Mouse (Mus musculus): ENCODE measurements at regions not wholly inside any gene's neighbourhood (a gene's known extent, or its start where the extent isn't known, plus 50 kb on each side); places are given as distances from the start of the nearest gene placed in this dataset.

DNA sequence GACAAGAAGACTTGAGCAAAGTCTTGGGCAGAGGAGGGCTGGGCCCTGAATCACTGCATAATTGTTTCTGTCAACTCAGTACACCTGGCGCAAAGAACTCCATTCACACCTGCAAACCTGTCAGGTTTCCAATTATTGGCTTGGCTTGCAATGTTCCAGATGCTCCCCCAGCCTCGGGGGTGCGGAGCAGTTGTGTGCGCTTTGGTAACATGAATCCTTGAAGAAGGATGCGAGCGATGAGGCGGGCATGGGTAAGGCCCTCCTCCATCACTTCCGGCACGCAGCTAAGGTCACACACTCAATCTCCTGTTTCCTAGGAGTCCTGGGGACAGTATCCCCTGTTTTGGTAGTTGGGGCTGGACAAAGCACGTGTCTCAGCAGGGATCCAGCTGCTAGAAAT is 81.6 kb upstream of the Pcdh8 start:
- no peak for DNase-seq (ENCODE audit: low spot score)

DNA sequence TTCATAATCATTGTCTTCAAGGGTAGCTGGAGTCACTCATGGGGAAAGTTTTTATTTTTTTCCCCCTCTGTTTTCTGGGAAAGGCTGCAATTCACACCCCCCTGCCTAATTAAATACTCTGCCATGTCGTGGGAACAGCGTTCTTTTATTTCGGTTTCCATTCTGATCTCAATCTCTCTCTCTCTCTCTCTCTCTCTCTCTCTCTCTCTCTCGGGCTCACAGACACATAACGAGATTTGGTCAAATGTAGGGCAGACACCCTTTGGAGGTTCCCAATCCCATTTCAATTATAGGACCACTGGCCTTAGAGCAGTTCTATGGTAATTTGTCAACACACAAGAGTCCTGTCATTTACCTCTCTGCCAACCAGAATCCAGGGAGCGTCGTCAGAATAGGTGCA is 80.7 kb upstream of the Pcdh8 start:
- DNase-seq (ENCODE audit: low spot score) = no peak

DNA sequence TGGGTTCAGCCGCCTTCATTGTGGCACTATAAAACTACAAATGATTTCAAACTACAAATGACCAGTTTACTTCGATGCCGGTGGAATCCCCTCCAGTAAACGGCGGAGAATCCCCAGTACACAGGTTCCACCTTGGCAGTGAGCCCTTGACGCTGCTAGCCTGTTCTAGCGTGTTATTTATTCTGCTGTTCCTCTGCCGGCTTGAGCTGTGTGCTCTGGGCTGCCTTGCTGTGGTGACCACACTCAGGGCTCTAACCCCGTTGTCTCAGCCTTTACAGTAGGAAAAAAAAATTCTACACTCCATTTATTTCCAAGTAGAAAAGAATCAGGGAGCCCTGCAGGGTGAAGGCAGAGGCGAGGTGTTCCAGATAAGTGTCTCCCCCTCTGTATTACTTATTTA is 80.1 kb upstream of the Pcdh8 start:
- peak; percentile 45 for DNase-seq (ENCODE audit: low spot score)

DNA sequence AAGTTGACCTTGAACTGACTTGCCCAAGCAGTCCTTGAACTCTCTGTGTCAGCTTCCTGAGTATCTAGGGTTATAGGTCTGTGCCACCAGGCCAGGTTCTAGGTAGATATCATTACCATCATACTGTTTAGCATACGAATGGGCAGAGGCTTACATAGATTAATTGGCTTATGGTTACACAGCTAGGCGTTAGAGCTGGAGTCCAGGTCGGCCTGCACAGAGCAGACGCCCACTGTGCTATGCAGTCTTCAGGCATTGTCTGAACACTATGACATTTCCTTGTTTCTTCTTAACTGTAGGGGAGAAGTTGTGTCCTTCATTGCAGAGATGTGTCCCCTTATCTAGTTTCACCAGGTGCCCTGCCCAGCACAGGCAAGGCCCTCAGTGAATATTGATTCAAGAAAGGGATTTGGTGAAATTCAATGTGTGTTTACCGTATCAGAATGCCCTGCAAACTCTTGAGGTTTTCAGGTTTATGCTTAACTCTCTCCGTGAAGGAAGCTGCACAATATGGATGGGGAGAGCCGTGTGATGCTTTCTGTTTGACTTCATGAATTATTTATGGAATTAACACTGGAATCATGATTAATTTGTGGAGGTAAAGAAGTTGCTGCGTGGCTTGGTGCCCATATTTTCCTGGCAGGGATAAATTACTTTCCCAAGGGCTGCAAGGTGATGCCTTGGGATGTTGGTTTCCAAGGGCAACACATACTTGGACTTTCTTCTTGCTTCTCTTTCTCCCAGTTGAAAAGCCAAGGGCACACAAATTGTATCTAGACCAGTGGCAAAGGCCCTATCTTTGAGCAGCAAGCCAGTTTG is 78.7 kb upstream of the Pcdh8 start:
- no peak for DNase-seq (ENCODE audit: low spot score)

DNA sequence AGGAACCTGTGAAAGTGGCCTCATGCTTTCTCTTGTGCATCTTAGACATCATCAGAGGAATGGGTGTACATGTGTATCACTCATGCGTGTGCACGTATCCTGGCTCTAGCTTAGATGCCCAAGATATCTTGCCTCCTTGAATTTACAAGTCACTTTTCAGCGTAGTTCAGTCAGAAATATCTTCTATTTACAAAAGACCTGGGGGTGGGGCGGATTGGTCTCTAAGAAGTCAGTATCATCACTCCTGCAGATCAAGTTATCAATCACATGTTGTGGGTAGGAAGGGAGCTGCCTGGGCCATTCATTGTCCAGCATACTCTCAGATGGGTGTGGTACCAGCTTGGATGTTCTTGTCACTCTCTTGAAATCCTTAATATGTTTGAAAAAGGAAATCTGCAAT is 77.0 kb upstream of the Pcdh8 start:
- DNase-seq (ENCODE audit: low spot score) = no peak

DNA sequence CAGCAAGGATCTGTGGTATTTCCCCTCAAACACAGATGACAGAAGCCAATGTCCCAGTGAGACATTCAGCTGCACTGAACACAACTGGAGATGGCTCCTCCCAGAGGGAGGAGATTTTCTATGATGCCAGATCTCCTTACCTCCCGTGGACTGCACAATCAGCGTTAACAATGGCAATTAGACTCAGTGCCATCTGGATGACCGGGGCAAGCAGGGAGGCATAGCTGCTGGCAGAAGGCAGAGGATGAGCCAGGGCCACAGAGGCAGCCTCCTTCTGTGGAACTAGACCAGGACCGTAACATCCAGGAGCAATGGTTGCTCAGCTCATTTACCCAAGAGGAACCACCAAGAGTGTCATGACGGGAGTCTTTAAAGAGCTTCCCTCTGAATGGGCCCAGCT is 73.2 kb upstream of the Pcdh8 start:
- peak; percentile 35 for DNase-seq (ENCODE audit: low spot score)

DNA sequence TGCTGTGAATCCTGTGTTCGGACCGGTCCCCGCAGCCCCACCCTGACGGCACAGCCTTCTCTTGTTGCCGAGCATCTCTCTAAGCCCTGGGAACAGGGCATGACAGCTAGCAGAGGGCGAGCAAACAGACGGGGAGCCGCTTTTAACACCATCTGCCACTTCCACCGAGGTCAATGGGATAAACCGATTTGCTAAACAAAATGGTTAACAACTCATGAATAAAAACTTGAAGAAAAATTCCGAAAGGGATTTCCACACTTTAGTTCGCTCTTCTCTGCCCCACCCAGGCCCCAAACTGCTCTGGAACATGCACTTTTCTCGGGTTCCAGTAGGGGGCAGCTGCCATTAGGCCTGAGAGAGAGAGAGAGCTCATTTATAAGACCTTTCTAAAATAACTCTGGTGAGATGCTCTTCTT is 72.0 kb upstream of the Pcdh8 start:
- peak; percentile 77 for DNase-seq (ENCODE audit: low spot score)

DNA sequence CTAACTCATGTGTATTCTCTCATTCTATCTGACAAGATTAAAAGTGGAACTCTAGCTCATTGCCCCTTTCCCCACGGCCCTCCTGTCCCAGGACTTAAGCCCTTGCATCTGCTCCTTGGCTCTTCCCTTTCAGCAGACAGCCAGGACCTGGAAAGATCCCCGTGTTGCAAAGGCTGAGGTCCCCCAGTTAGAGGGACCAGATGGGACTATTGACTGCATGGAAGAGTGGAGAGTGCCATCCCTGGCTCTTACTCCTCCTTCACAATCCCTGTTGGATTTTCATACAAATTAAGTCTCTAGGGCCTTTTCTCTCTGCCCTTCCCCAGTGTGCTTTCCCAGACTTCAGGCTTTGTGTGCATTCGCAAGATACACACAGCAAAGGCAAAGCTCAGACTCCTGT is 71.6 kb upstream of the Pcdh8 start:
- DNase-seq (ENCODE audit: low spot score) = peak; percentile 39

DNA sequence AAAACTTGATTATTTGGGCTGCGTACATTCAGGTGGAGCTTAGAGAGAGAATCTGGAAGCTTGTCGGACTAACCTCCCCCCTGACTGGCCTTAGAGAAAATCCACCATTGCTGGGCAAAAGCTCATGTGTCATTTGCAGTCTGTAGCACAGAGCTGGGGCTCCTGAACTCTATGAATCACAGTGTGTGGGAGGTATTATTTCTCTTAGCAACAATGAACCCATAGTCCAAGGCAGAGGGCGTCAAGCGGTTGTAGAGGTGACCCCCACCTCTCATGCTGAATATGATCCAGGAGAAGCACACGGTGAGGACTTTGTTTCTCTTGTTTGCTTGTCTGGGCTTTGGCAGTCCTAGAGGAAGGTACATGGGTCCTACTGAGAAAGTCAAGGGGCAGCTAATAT is 66.0 kb upstream of the Pcdh8 start:
- no peak for DNase-seq (ENCODE audit: low spot score)

DNA sequence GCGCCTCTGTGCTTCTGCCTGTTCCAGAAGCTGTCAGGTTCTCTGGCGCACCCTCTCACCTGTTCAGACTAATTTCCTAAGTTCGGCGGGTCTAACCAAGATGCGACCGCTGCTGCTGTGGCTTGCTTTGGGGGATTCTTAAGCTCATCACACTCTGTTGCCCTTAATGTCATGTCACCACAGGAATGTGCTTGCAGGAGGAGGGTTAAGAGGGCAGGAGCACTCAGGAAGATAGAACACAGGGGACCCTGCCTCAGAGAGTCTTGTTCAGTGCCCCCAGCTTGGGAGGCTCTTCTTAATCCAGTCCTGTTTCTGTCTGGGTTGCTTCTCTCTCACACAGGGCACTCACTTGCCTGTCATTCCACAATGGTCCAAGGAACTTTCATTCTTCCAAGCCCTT is 65.1 kb upstream of the Pcdh8 start:
- no peak for DNase-seq (ENCODE audit: low spot score)

DNA sequence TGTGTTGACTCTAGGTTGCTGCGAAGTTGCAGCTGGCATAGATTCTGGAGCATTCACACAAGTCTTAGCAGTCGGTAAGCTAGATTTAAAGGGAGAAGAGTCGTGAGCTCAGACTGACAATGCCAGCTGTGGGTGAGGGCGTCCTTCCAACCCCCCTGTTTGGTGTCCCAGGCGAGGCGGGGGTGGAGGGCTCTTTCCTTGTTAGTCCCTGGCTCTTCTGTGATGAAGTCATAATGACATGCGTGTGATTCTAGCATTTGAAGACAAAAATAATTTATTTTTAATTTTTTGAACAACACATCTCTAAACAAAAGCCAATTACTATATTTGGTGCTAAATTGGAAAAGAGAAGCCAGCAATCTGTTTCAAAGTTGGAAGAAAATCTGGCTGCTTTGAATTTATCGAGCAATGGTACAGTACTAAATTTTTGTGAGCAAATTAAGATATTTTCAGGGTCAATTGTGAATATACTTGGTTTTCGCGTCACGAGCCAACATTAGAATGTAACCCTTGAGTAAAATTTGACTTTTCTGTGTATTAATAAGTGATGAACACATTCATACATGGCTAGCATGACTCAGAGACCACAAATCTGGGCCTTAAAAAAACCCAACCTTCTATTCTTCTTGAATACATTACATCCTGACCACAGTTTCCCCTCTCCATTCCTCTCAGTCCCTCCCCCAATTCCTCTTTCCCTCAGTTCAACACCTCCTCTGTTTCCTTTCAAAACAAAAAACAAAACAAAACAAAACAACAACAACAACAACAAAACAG is 53.7 kb upstream of the Pcdh8 start:
- DNase-seq (ENCODE audit: low spot score) = no peak

DNA sequence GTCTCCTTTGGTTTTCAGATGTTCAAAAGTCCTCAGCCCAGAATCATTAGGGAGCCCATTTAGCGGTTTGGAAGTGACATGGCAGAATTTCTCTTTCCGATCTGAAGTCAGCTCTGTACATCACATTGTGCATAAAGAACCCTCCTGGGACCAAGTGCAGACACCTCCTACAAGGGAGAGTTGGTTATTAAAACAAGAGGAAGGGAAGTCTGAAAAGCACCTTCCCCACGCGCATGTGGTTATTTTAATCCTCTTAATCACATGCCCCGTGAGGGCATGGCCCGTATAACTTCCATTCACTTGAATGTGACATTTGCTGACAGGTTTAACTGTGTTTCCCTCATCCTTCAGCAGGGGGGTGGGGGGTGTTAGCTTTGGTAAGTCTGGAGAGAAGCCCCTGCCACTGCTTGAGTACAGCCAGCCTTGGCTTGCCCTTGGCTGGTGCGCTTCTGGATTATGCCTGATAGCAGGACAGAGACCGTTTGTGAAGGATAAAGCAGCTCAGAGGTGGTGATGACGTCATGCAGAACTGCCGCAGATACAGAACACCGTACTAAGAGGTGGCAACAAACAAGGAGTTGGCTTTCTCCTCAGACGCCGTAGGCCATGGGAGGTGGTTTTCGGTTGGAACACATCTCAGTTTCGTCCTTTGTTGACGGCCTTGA is 51.5 kb upstream of the Pcdh8 start:
- DNase-seq (ENCODE audit: low spot score) = peak; percentile 24

DNA sequence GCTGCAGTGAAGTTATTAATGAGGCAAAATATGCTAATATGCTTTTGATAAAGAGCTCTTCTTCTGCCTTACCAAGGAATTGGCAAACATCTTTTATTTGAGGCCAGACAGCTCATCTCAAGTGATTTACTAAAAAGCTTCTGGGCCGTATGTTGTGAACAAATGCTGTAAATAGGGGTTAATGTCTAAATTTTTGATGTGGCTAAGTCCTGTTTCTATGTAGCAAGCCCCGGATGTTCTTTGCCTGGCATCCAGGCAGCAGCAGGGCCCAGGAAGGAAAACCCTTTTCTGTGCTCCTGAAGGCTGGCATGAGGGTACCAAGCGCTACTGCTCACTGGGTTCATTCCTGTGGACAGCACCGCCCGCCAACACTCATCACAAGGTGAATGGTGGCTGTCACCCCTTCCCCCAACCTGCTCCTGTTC is 50.9 kb upstream of the Pcdh8 start:
- DNase-seq (ENCODE audit: low spot score) = no peak

DNA sequence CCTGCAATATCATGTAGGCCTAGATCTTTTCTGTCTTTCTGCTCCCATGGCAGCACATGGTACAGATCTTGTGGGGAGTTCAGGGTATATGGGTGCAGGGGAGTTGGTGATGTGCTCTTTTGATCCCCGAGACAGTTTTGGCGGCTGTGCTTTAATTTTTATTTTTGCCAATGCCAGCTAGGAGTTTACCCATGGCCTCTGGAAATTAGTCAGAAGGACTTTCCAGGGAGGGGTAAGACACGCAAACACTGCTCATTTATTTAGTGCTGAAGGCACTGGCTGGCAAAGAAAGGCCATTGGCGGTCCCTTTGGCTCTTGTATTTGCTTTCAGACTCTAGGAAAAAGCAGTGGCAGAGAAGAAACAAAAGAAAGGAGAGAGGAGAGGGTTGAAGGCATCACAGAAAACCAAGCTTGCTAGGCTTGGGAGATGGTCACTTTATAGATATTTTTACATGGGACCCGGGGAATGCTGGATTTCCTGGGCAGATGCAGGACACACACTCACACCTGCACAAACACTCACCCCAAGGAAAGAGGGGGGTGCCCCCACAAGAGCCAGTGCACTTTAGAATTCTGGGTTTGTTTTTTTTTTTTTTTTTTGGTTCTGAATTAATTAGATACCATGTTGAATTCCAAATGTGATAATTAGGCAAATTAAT is 50.4 kb upstream of the Pcdh8 start:
- DNase-seq (ENCODE audit: low spot score) = no peak

Data from retina, embryonic 14.5 days (tissue).